Mouse (Mus musculus): ENCODE results near the gene Hoxc4.

GRCm38 (mm10) chr15:103034043-103034806 is 15.5 kb downstream of the Hoxc4 start:
- TF ChIP-seq CTCF (IDR thresholded peaks at IDR 0.05; ENCODE audit: extremely low read depth, insufficient read depth, insufficient read length, insufficient replicate concordance) (no peak), POLR2A (IDR thresholded peaks at IDR 0.05; ENCODE audit: low read depth, low read length) (no peak)

Data from spleen, adult 2 months (tissue).